Mouse (Mus musculus): Measurements from ENCODE around the gene Paqr6. TPM values are rescaled to one million over a fixed set of nuclear protein-coding genes. Genes with fewer than 3 reads are reported as not detected.
"Not testable (repeated sequence)": the region's sequence is repeated elsewhere in the genome, so short reads cannot be mapped to it uniquely, and the experiment has no call there.

Gene Paqr6
- polyA plus RNA-seq, 1 experiment from 2014 or later, result 2.4 TPM

- H3K9ac ChIP-seq (ENCODE audit: low read length); H3K27me3 ChIP-seq (replicated peaks; ENCODE audit: control insufficient read depth, insufficient read depth, low read length); H3K4me1 ChIP-seq (replicated peaks; ENCODE audit: control insufficient read depth, insufficient read depth, low read length); H3K36me3 ChIP-seq (ENCODE audit: control insufficient read depth, insufficient read depth, low read length); H3K9me3 ChIP-seq (ENCODE audit: control insufficient read depth, low read length); H3K27ac ChIP-seq (ENCODE audit: low read depth): not testable (repeated sequence)
- peak; percentile 88 for ATAC-seq (replicated peaks; ENCODE audit: low FRiP score, low TSS enrichment, low read depth)
- 12% methylated on average over 16 of the region's 19 CpGs for WGBS
- peak overlapping the region; percentile 37 for H3K4me2 ChIP-seq (ENCODE audit: low read length)
- DNase-seq (ENCODE audit: low spot score), result peak; percentile 65
- H3K4me3 ChIP-seq (ENCODE audit: low read depth, low read length), result 0 out of 2 replicates have a peak overlapping the region, but pooled peaks have one; percentile 2
These were observed 11.6 kb downstream of the Paqr6 start for GRCm38 (mm10) chr3:88375750-88376626.

DNA sequence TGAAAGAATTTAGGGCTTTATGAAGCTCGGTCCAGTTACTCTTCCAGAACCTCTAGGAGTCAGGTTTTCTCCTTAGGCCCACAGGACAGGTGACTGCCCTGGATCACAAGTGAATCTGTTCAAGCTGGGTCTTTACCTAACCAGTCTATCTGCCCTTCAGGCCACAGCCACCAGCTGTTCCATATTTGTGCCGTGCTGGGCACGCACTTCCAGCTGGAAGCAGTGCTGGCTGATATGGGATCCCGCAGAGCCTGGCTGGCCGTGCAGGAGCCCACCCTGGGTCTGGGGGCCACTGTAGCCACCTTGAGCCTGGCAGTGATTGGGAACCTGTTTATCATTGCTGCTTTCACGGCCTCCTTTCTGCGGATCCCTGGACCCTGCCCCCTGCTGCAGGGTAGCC lies 12.3 kb downstream of the Paqr6 start:
- not testable (repeated sequence) for H3K9me3 ChIP-seq (ENCODE audit: control insufficient read depth, low read length); DNase-seq (ENCODE audit: low spot score); H3K4me3 ChIP-seq (ENCODE audit: low read depth, low read length); H3K27ac ChIP-seq (ENCODE audit: low read depth); H3K36me3 ChIP-seq (ENCODE audit: control insufficient read depth, insufficient read depth, low read length); H3K9ac ChIP-seq (ENCODE audit: low read length); H3K27me3 ChIP-seq (replicated peaks; ENCODE audit: control insufficient read depth, insufficient read depth, low read length); H3K4me1 ChIP-seq (replicated peaks; ENCODE audit: control insufficient read depth, insufficient read depth, low read length)
- peak overlapping the region; percentile 37 for H3K4me2 ChIP-seq (ENCODE audit: low read length)
- WGBS, result 19% methylated on average over 5 of the region's 7 CpGs
- 0 out of 2 replicates have a peak, but pooled peaks have one; percentile 45 for ATAC-seq (replicated peaks; ENCODE audit: low FRiP score, low TSS enrichment, low read depth)

DNA sequence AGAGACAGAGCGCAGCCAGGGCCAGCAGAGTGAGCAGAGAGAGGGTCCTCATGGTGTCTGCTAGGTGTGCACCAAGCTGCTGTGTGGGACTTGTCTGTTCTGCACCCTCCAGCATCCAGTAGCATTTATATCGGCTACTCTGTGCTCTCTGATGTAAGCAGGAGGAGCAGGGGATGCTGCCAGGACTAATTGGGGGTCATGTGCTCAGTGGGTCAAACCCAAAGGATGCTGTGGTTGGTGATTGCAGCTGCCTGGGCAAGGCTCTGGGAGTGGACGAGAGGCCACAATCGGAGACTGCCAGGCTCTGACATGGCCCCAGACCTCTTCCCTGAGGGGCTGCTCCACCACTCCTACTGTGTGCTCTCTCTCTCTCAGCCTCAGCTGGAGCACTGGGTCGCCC lies 14.2 kb downstream of the Paqr6 start, which contains the start of gene Bglap2:
TSS of gene Bglap2 (minus strand) at position 101 of the 400 bp plus-strand sequence.
- H3K4me3 ChIP-seq (ENCODE audit: low read depth, low read length); ATAC-seq (replicated peaks; ENCODE audit: low FRiP score, low TSS enrichment, low read depth); H3K36me3 ChIP-seq (ENCODE audit: control insufficient read depth, insufficient read depth, low read length); H3K4me2 ChIP-seq (ENCODE audit: low read length); H3K9me3 ChIP-seq (ENCODE audit: control insufficient read depth, low read length); H3K27me3 ChIP-seq (replicated peaks; ENCODE audit: control insufficient read depth, insufficient read depth, low read length); H3K27ac ChIP-seq (ENCODE audit: low read depth); H3K4me1 ChIP-seq (replicated peaks; ENCODE audit: control insufficient read depth, insufficient read depth, low read length); H3K9ac ChIP-seq (ENCODE audit: low read length): not testable (repeated sequence)
- peak; percentile 12 for DNase-seq (ENCODE audit: low spot score)
- WGBS, result 81% methylated on average over 5 of the region's 5 CpGs

GRCm38 (mm10) chr3:88381389-88382315 lies 17.3 kb downstream of the Paqr6 start:
- H3K9ac ChIP-seq (ENCODE audit: low read length); H3K4me1 ChIP-seq (replicated peaks; ENCODE audit: control insufficient read depth, insufficient read depth, low read length); H3K27ac ChIP-seq (ENCODE audit: low read depth); H3K36me3 ChIP-seq (ENCODE audit: control insufficient read depth, insufficient read depth, low read length); H3K27me3 ChIP-seq (replicated peaks; ENCODE audit: control insufficient read depth, insufficient read depth, low read length); H3K9me3 ChIP-seq (ENCODE audit: control insufficient read depth, low read length): not testable (repeated sequence)
- DNase-seq (ENCODE audit: low spot score) (peak; percentile 67), ATAC-seq (replicated peaks; ENCODE audit: low FRiP score, low TSS enrichment, low read depth) (peak; percentile 83)
- WGBS, result 10% methylated on average over 16 of the region's 22 CpGs
- H3K4me3 ChIP-seq (ENCODE audit: low read depth, low read length), result peak overlapping the region; percentile 8; the same call in 1 of the 2 replicates
- peak overlapping the region; percentile 41 for H3K4me2 ChIP-seq (ENCODE audit: low read length)

DNA sequence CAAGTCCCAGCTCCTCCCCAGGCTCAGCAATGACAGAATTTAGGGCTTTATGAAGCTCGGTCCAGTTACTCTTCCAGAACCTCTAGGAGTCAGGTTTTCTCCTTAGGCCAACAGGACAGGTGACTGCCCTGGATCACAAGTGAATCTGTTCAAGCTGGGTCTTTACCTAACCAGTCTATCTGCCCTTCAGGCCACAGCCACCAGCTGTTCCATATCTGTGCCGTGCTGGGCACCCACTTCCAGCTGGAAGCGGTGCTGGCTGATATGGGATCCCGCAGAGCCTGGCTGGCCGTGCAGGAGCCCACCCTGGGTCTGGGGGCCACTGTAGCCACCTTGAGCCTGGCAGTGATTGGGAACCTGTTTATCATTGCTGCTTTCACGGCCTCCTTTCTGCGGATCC lies 18.0 kb downstream of the Paqr6 start:
- H3K36me3 ChIP-seq (ENCODE audit: control insufficient read depth, insufficient read depth, low read length); H3K4me2 ChIP-seq (ENCODE audit: low read length); H3K4me1 ChIP-seq (replicated peaks; ENCODE audit: control insufficient read depth, insufficient read depth, low read length); H3K27ac ChIP-seq (ENCODE audit: low read depth); ATAC-seq (replicated peaks; ENCODE audit: low FRiP score, low TSS enrichment, low read depth); H3K4me3 ChIP-seq (ENCODE audit: low read depth, low read length); H3K9ac ChIP-seq (ENCODE audit: low read length); H3K27me3 ChIP-seq (replicated peaks; ENCODE audit: control insufficient read depth, insufficient read depth, low read length); H3K9me3 ChIP-seq (ENCODE audit: control insufficient read depth, low read length): not testable (repeated sequence)
- whole genome bisulfite sequencing, result 0% methylated on average over 1 of the region's 7 CpGs
- peak; percentile 12 for DNase-seq (ENCODE audit: low spot score)

GRCm38 (mm10) chr3:88384364-88384763 lies 20.0 kb downstream of the Paqr6 start, which contains the start of gene Bglap:
Gene Bglap (minus strand): TSS chr3:88384464.
- WGBS, result 76% methylated on average over 5 of the region's 5 CpGs
- Histone ChIP-seq H3K27me3 (replicated peaks; ENCODE audit: control insufficient read depth, insufficient read depth, low read length) (no peaks in the 10 kb centered on the region), H3K4me2 (ENCODE audit: low read length) (no peak within 1 kb of the TSS)

DNA sequence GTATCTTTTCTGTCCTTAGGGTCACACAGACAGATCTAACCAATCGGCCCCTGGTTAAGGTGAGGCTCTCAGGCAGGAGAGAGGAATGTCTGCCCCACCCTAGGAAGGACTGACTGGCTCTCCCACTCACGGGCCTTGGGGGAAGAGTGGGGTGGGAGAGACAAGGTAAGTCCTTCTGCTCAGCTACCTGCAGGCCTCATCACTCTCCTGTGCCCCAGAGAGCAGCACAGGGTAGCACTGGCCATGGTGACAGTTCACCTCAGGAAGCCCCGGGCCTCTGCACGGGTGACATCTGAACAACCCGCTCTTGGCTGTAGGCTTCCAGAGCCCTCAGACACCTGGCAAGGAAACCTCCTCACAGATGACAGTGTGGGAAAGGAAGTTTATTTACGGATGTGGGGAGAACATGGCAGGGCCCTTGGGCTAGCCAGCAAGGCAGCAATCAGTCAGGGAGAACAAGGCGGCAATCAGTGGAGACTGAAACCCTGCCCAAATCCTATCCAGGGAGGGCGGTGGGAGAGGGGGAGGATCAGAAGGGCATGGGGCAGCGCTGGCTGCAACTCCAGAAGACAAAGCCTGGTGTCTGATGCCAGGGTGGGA lies 29.5 kb downstream of the Paqr6 start:
- no peaks in the 10 kb centered on the region for H3K9me3 ChIP-seq (ENCODE audit: control insufficient read depth, low read length)
- H3K4me1 ChIP-seq (replicated peaks; ENCODE audit: control insufficient read depth, insufficient read depth, low read length), result no peaks in the 10 kb centered on the region
- H3K4me2 ChIP-seq (ENCODE audit: low read length), result no peak overlapping the region
- no peak overlapping the region for H3K27ac ChIP-seq (ENCODE audit: low read depth)
- DNase-seq (ENCODE audit: low spot score) (no peak), ATAC-seq (replicated peaks; ENCODE audit: low FRiP score, low TSS enrichment, low read depth) (no peak)
- no peak overlapping the region for H3K4me3 ChIP-seq (ENCODE audit: low read depth, low read length)
- no peaks in the 10 kb centered on the region for H3K27me3 ChIP-seq (replicated peaks; ENCODE audit: control insufficient read depth, insufficient read depth, low read length)
- WGBS, result 91% methylated on average over 9 of the region's 9 CpGs
- no peak overlapping the region for H3K9ac ChIP-seq (ENCODE audit: low read length)
- peaks cover 25% of the 10 kb centered on the region for H3K36me3 ChIP-seq (ENCODE audit: control insufficient read depth, insufficient read depth, low read length)

More at GRCm38 (mm10) chr3:88384364-88384763, 20.0 kb downstream of the Paqr6 start, which contains the start of gene Bglap:
- Histone ChIP-seq H3K27ac (ENCODE audit: low read depth) (no peak within 1 kb of the TSS), H3K4me3 (ENCODE audit: low read depth, low read length) (no peak within 1 kb of the TSS), H3K9me3 (ENCODE audit: control insufficient read depth, low read length) (no peaks in the 10 kb centered on the region), H3K36me3 (ENCODE audit: control insufficient read depth, insufficient read depth, low read length) (no peaks in the 10 kb centered on the region), H3K9ac (ENCODE audit: low read length) (no peak within 1 kb of the TSS), H3K4me1 (replicated peaks; ENCODE audit: control insufficient read depth, insufficient read depth, low read length) (no peaks in the 10 kb centered on the region)
- DNase-seq (ENCODE audit: low spot score) (peak; percentile 23), ATAC-seq (replicated peaks; ENCODE audit: low FRiP score, low TSS enrichment, low read depth) (no peak)

- WGBS, result 94% methylated on average over 6 of the region's 6 CpGs
- Histone ChIP-seq H3K9me3 (ENCODE audit: control insufficient read depth, low read length) (no peaks in the 10 kb centered on the region), H3K9ac (ENCODE audit: low read length) (no peak overlapping the region), H3K4me1 (replicated peaks; ENCODE audit: control insufficient read depth, insufficient read depth, low read length) (no peaks in the 10 kb centered on the region), H3K36me3 (ENCODE audit: control insufficient read depth, insufficient read depth, low read length) (peaks cover 30% of the 10 kb centered on the region), H3K27ac (ENCODE audit: low read depth) (no peak overlapping the region), H3K4me2 (ENCODE audit: low read length) (no peak overlapping the region), H3K27me3 (replicated peaks; ENCODE audit: control insufficient read depth, insufficient read depth, low read length) (no peaks in the 10 kb centered on the region), H3K4me3 (ENCODE audit: low read depth, low read length) (no peak overlapping the region)
- DNase-seq (ENCODE audit: low spot score) (no peak), ATAC-seq (replicated peaks; ENCODE audit: low FRiP score, low TSS enrichment, low read depth) (no peak)
These were observed 30.9 kb downstream of the Paqr6 start for GRCm38 (mm10) chr3:88395288-88395687.

Data from intestine, embryonic 14.5 days (tissue).